Mouse (Mus musculus): ENCODE results near the gene Lsamp. TPM values are rescaled to one million over a fixed set of nuclear protein-coding genes. Genes with fewer than 3 reads are reported as not detected.
"Not testable (repeated sequence)": the region's sequence is repeated elsewhere in the genome, so short reads cannot be mapped to it uniquely, and the experiment has no call there.

The Lsamp gene
- total RNA-seq, 4 experiments from 2014 or later = 0.17 to 0.43 (median 0.28) TPM

DNA sequence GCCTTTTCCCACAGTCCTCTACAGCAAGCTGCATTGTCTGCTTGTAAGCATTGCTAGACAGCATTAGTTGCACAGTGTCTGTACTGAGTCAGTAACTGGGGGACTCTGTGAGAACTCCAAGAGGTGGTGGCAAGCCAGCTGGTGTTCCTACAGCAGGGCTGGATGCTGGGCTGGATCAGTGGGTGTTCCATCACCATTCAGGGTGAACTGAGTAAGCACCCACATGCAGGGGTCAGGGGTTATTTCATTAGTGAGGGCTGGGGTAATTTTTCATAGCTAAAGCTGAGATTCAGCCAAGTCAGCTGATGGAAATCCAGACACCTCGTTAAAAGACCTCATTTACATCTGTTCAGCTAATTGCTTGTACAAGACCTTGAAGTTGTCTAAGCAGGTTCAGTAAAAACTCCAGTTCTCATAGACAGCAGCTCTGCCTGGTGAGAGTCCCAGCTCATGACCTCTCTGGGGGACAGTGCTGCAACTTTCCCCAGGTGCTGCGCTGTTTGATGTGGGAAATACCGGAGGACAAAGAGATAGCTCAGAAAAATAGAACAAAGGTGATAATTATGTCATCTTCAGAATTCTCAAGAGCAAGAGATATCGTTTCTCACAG is 1928.5 kb downstream of the Lsamp start:
- no peak for DNase-seq (ENCODE audit: low spot score in 2 of 2)

GRCm38 (mm10) chr16:41913346-41913745 is 1929.2 kb downstream of the Lsamp start:
- no peak for DNase-seq (ENCODE audit: low spot score in 2 of 2)

DNA sequence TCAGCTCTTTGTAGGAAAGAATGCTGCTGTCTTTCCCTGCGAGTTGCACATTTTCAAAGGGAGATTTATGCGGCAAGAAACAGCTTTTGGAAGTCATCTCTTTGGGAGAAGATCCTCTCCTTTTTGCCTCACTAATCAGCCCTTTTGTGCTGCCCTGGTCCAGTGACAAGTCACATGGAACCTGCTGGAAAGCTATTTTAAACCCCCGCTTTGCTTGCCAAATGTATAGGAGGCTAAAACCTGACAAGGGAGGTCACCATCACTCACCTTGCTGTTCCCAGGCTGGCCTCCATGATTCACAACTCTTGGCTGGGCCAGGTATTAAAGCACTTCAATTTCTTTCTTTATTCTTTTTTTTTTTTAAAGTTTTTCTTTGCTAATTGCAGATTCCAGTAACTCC is 1932.2 kb downstream of the Lsamp start:
- no peak for DNase-seq (ENCODE audit: low spot score in 2 of 2)

GRCm38 (mm10) chr16:41917057-41917821 is 1933.1 kb downstream of the Lsamp start:
- no peak for DNase-seq (ENCODE audit: low spot score in 2 of 2)

- DNase-seq (ENCODE audit: low spot score in 2 of 2) = no peak
Observed at GRCm38 (mm10) chr16:41929546-41929945, 1945.4 kb downstream of the Lsamp start.

DNA sequence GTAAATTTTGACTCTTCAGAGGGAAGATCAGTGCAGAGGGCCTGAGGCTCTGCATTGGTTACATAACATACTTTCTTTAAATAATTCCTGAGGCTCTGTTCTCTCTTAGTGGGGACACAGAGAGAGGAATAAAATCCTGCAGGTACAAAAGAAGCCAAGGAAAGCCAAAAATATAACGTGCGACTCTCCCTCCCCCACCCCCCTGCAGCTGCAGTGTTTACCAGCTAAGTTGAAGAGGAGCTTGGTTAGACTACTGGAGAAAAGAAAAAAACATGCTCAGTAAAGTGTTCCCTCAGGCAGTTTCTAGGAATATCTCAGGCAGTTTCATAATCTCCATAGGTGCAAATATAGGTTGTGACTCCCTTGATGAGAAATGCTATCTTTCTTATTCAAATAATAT is 1951.5 kb downstream of the Lsamp start:
- DNase-seq (ENCODE audit: low spot score in 2 of 2) = no peak

- no peak for DNase-seq (ENCODE audit: low spot score in 2 of 2)
Observed at GRCm38 (mm10) chr16:41936908-41937595, 1952.9 kb downstream of the Lsamp start.

- no peak for DNase-seq (ENCODE audit: low spot score in 2 of 2)
Observed at GRCm38 (mm10) chr16:41937596-41937990, 1953.4 kb downstream of the Lsamp start.

GRCm38 (mm10) chr16:41938258-41938657 is 1954.1 kb downstream of the Lsamp start:
- no peak for DNase-seq (ENCODE audit: low spot score in 2 of 2)

DNA sequence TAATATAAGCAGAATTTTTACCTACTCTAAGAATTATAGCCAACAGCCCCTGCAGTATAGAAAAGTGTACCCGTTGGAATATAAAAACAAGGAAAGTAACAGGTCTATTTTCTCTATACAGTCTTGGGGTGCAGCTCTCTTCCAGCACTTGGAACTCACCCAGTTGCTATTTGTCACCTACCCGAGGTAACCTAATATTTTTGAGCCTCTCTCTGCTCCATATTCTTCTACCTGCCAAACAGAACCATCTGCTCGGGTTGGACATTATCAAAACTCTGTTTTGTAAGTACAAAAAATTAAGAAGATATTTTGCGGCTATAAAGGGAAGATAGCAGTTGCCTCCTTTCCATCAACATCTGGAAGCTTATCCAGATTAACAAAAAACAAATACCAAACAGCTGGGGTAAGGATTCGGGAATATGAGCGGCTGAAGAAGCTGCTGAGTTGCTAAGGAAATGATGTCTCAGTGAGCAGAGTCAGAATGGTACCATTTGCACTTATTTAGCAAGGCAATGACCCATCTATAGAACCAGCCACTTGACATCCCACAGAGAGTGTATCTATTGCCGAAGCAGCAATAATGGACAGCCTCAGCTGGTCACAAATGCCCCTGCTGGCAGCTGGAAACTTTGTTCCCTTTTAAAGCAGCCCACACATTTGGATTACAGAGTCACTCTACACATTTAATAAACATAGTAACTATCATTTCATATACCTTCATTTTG is 1957.6 kb downstream of the Lsamp start:
- no peak for DNase-seq (ENCODE audit: low spot score in 2 of 2)

GRCm38 (mm10) chr16:41957811-41958210 is 1973.7 kb downstream of the Lsamp start:
- no peak for DNase-seq (ENCODE audit: low spot score in 2 of 2)

GRCm38 (mm10) chr16:41965636-41966035 is 1981.5 kb downstream of the Lsamp start:
- DNase-seq (ENCODE audit: low spot score in 2 of 2) = no peak

DNA sequence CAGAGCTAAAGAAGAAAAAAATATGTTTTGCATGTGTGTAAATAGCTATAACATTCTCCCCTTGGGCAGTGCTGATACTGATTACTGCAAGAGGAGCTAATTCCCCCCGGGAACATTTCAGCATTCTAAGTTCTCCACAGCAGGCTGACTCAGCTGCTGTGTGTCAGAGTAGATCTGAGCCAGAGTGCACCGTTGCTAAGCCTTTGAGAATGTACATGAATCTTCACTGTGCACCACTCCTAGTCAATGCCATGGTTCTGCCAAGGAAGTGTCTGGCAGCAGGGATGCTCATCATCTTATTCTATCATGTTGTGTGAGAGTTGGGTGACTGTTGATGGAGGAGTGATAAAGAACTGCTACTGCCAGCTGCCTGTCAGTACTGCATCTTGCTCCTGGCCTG is 1985.1 kb downstream of the Lsamp start:
- no peak for DNase-seq (ENCODE audit: low spot score in 2 of 2)

- no peak for DNase-seq (ENCODE audit: low spot score in 2 of 2)
Observed at GRCm38 (mm10) chr16:41974866-41975719, 1990.9 kb downstream of the Lsamp start.

- DNase-seq (ENCODE audit: low spot score in 2 of 2) = no peak
Observed at GRCm38 (mm10) chr16:41976897-41977296, 1992.7 kb downstream of the Lsamp start.

DNA sequence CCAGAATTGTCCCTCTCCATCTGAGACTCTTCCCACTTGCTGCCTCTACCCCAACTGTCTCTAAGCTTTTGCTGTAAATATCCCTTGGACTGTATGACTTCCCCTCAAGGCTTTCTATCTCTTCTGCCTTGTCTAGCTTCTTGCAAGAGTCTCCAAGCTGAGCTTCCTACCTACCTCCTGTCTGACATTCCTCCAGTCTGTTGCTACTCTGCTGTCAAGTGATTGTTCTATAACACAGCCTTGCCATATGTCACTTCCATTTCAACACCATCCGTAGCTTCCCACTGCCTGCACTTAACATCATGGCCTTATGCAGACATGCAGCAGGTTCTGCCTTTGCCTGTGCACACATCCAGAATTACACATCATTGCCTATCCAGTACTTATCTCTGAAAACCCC is 2012.8 kb downstream of the Lsamp start:
- no peak for DNase-seq (ENCODE audit: low spot score in 2 of 2)

- no peak for DNase-seq (ENCODE audit: low spot score in 2 of 2)
Observed at GRCm38 (mm10) chr16:42002925-42003324, 2018.8 kb downstream of the Lsamp start.

GRCm38 (mm10) chr16:42003506-42003905 is 2019.3 kb downstream of the Lsamp start:
- DNase-seq (ENCODE audit: low spot score in 2 of 2) = not testable (repeated sequence)

DNA sequence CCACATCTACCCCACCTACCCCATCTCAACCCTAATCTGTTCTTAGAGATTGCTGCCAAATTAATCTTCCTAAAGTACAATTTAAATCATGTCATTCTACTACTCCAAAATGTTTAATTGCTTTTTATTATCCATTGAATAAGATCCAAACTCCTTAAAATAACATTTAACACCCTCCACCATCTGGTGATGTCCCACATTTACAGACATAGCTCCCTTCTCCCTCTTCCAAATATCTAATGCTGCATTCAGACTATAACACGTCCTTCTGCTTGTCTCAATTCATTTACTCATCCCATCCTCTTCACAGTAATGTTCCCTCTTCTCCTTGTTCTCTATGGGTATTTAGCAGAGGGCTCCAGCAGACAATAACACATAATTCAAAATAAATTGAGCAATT is 2020.0 kb downstream of the Lsamp start:
- no peak for DNase-seq (ENCODE audit: low spot score in 2 of 2)

DNA sequence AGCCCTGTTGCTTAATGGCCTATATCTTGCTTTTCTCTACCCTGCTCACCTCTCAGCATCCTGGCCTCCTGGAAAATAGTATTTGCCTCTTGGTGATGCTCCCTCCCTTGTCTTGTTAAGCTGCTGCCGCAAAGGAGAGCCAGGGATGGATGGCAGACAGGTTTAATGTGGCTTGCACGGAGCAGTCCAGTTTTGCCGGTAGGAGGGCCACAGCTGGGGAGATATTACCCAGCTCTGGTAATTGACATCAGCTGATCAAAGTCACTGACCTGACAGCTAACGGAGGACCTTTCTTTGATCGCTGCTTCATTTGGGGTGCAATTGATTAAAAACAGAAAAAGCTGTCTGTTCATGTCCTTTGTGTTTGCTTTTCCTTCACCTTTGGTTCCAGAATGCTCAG is 2030.8 kb downstream of the Lsamp start:
- DNase-seq (ENCODE audit: low spot score in 2 of 2) = no peak

DNA sequence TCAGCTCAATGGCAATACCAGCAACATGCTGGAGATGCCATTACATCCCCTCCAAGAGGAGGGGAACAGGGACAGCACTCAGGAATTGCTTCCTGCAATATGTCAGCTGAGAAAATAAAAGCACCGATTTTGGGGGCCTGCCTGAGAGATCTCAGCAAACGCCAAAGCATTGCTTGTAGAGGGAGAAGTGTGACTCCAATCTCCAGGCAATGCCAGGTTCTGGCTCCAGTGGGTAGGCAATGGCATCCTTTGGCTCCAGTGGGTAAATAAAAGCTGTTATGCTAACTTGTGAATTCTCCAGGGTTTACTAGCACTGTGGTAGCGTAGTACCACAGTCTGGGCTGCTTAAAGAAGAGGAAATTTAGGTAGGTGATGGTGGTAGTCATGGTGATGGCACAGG is 2031.3 kb downstream of the Lsamp start:
- DNase-seq (ENCODE audit: low spot score in 2 of 2) = no peak

Data from gastrocnemius, adult 8-10 months (tissue).